Mouse (Mus musculus) telencephalon, adult 2 months (tissue): ENCODE data around the gene Scn1a.
A peak's percentile ranks its signal among the peaks of the same experiment; 100 is the strongest.

Experiments
- DNase-seq: peaks from one replicate; pipeline ENCODE4 v3.0.0-alpha.2; 2011; ENCODE audit warnings: low read depth, low spot score

Gene Scn1a

DNA sequence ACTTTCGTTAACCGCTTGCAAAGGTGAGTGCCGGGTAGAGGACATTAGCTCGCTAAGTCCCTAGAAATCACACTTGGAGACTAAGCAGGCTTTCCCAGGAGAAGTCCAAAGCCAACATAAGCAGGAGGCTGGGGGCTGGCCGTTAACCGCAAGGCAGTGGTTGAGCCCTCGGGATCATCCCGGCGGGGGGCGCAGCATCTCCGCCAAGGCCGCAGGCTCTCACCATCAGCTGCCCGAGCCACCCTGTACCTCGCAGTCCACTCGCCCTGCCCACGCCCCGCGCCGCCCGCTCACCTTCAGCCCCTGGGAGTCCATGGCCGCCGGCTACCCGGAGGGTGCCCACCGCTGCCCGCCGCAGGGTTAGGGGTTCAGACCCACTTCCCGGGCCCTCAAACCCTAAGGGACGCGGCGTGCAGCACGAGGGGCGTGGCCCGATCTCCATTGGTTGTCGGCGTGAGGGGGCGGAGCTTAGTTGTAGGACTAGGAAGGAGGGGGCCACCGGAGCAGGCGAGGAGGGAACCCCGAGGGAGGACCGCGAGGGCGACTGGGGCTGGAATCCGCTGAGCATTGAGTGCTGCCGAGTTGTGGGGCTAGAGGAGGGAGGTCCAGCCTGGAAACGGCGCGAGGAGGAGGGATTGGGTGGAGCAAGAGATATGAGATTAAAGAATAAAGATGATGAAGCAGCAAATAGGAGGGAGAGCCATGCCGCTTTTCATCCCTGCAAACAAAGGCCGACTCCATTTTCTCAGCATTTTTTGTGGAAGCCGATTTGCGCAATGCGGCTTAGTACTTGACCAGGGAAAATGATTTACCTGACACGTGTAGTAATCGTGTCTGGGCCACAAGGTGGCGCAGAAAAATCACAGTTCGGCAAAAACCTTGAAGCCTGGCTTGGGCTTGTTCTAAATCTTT lies 184.2 kb downstream of the Scn1a start, which contains the start of gene Ttc21b:
Gene Ttc21b (minus strand): TSS at position 398 of the 912 bp plus-strand sequence.
- DNase-seq: peak; percentile 98

DNA sequence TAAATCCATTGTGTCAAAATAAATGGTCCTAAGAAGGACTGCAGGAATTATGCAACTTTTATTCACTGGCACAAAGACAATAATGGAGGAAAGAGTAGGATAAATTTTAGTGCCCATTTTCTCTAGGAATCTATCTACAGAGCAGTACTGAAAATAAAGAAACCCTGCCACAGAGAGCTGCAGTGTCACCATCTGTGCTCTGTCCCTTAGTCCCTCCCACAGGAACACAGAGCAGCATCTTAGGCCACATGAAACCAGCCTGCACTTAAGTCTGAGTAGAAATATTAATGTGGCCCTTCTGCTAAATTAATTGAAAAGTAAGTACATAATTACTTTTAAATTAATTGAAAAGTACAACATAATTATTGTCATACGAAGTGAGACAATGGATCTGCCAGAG lies 196.6 kb downstream of the Scn1a start:
- DNase-seq: no peak

GRCm38 (mm10) chr2:66240334-66240733 lies 200.3 kb downstream of the Scn1a start:
- no peak for DNase-seq

GRCm38 (mm10) chr2:66238886-66239285 lies 201.8 kb downstream of the Scn1a start:
- DNase-seq: no peak

- no peak for DNase-seq
These were observed 219.7 kb downstream of the Scn1a start for GRCm38 (mm10) chr2:66220954-66221353.
